Mouse (Mus musculus) neutrophil, adult 83 days (primary cell): ENCODE measurements around the gene Parp9. TPM values are rescaled to one million over a fixed set of nuclear protein-coding genes. Genes with fewer than 3 reads are reported as not detected.

Experiments
- total RNA-seq, 2 experiments: library from RNA; stranded (reverse); gene quantifications; one replicate each; pipeline ENCODE4 v1.2.4; 2023

The Parp9 gene
- 10 to 100 TPM; 21.9 to 23.9 TPM for total RNA-seq

GRCm38 (mm10) chr16:35938211-35939151 lies at the start of gene Parp9, which contains the start of gene Dtx3l:
Gene Parp9 (plus strand): TSS chr16:35938470.
Gene Dtx3l (minus strand): TSS chr16:35939151.

GRCm38 (mm10) chr16:35978450-35978849 lies 40.2 kb downstream of the Parp9 start, which contains the start of gene Kpna1:
Gene Kpna1 (plus strand): TSS chr16:35978750.

Other genes starting within 250 kb of the Parp9 start
- 10 to 100 TPM; 18.9 to 20.4 TPM for gene Dirc2, start 169.1 kb upstream of the Parp9 start, total RNA-seq
- gene Hspbap1, start 168.1 kb upstream of the Parp9 start, total RNA-seq = 10 to 100 TPM in 1 of 2 experiments, 1 to 10 TPM in 1; 9.7 to 13.5 TPM
- gene Parp14, start 66.9 kb upstream of the Parp9 start, total RNA-seq = 10 to 100 TPM; 20.7 to 28.0 TPM
- 10 to 100 TPM; 19.4 to 21.5 TPM for gene Dtx3l, start 681 bp downstream of the Parp9 start, total RNA-seq
- 10 to 100 TPM; 34.2 to 34.9 TPM for gene Kpna1, start 40.3 kb downstream of the Parp9 start, total RNA-seq
- gene Wdr5b, start 102.7 kb downstream of the Parp9 start, total RNA-seq = 1 to 10 TPM; 5.2 to 5.6 TPM
- 10 to 100 TPM; 19.6 to 23.4 TPM for gene Fam162a, start 133.1 kb downstream of the Parp9 start, total RNA-seq
- gene Ccdc58, start 133.2 kb downstream of the Parp9 start, total RNA-seq = 10 to 100 TPM; 11.9 to 12.3 TPM
- not detected for gene Csta1, start 192.8 kb downstream of the Parp9 start, total RNA-seq
- gene Stfa2l1, start 218.3 kb downstream of the Parp9 start, total RNA-seq = 10 to 100 TPM; 40.7 to 52.0 TPM
- 10 to 100 TPM; 18.7 to 20.8 TPM for gene Gm5483, start 245.7 kb downstream of the Parp9 start, total RNA-seq